Mouse (Mus musculus) lung, postnatal 14 days (tissue): Measurements from ENCODE around the gene Akap2.
A peak's percentile ranks its signal among the peaks of the same experiment; 100 is the strongest.

Experiments
- DNase-seq: peaks from one replicate; pipeline ENCODE4 v3.0.0; 2021

Gene Akap2

GRCm38 (mm10) chr4:57764392-57764791 is 46.9 kb downstream of the Akap2 start:
- DNase-seq = no peak

- DNase-seq = no peak
These were observed 47.5 kb downstream of the Akap2 start for GRCm38 (mm10) chr4:57764926-57765325.

GRCm38 (mm10) chr4:57765806-57766205 is 48.3 kb downstream of the Akap2 start:
- no peak for DNase-seq

GRCm38 (mm10) chr4:57769007-57769406 is 51.5 kb downstream of the Akap2 start:
- DNase-seq = no peak

- DNase-seq = no peak
These were observed 52.8 kb downstream of the Akap2 start for GRCm38 (mm10) chr4:57770185-57770823.

GRCm38 (mm10) chr4:57771558-57772219 is 54.2 kb downstream of the Akap2 start:
- no peak for DNase-seq

GRCm38 (mm10) chr4:57772851-57773510 is 55.5 kb downstream of the Akap2 start:
- no peak for DNase-seq

- DNase-seq = no peak
These were observed 57.1 kb downstream of the Akap2 start for GRCm38 (mm10) chr4:57774517-57774916.

- no peak for DNase-seq
These were observed 58.1 kb downstream of the Akap2 start for GRCm38 (mm10) chr4:57775582-57775981.

- no peak for DNase-seq
These were observed 62.9 kb downstream of the Akap2 start for GRCm38 (mm10) chr4:57780403-57780802.

- no peak for DNase-seq
These were observed 63.6 kb downstream of the Akap2 start for GRCm38 (mm10) chr4:57780833-57781641.

- peak; percentile 80 for DNase-seq
These were observed 64.5 kb downstream of the Akap2 start for GRCm38 (mm10) chr4:57781994-57782393.

- peak; percentile 37 for DNase-seq
These were observed 65.3 kb downstream of the Akap2 start for GRCm38 (mm10) chr4:57782549-57783390.

GRCm38 (mm10) chr4:57783391-57783770 is 65.9 kb downstream of the Akap2 start:
- peak; percentile 35 for DNase-seq

GRCm38 (mm10) chr4:57783853-57784600 is 66.6 kb downstream of the Akap2 start:
- DNase-seq = peak; percentile 61

GRCm38 (mm10) chr4:57788709-57789108 is 71.3 kb downstream of the Akap2 start:
- DNase-seq = no peak

- no peak for DNase-seq
These were observed 71.7 kb downstream of the Akap2 start for GRCm38 (mm10) chr4:57789118-57789517.

GRCm38 (mm10) chr4:57793989-57794388 is 76.5 kb downstream of the Akap2 start:
- DNase-seq = no peak

- DNase-seq = no peak
These were observed 77.1 kb downstream of the Akap2 start for GRCm38 (mm10) chr4:57794547-57794946.

GRCm38 (mm10) chr4:57797548-57798285 is 80.3 kb downstream of the Akap2 start:
- no peak for DNase-seq
